Mouse (Mus musculus): ENCODE results near the gene Zdhhc14.

- TF ChIP-seq CTCF (IDR thresholded peaks at IDR 0.05; ENCODE audit: extremely low read depth, insufficient read length, insufficient replicate concordance, low read depth, low read length) (no peak), POLR2A (IDR thresholded peaks at IDR 0.05; ENCODE audit: low read depth, low read length) (no peak)
Measured at GRCm38 (mm10) chr17:5567943-5568342, 75.6 kb downstream of the Zdhhc14 start.

Data from small intestine, adult 2 months (tissue).